Mouse (Mus musculus): ENCODE measurements around the gene Rtn4ip1.
"Not testable (repeated sequence)": the region's sequence is repeated elsewhere in the genome, so short reads cannot be mapped to it uniquely, and the experiment has no call there.

The Rtn4ip1 gene

GRCm38 (mm10) chr10:43928596-43928995 is 27.0 kb downstream of the Rtn4ip1 start:
- DNase-seq (ENCODE audit: low read depth, low spot score): peak; percentile 43

GRCm38 (mm10) chr10:43939136-43939662 is 37.6 kb downstream of the Rtn4ip1 start:
- DNase-seq (ENCODE audit: low read depth, low spot score): no peak

- DNase-seq (ENCODE audit: low read depth, low spot score): no peak
Observed at GRCm38 (mm10) chr10:43943736-43944135, 42.1 kb downstream of the Rtn4ip1 start.

GRCm38 (mm10) chr10:43945435-43945834 is 43.8 kb downstream of the Rtn4ip1 start:
- no peak for DNase-seq (ENCODE audit: low read depth, low spot score)

GRCm38 (mm10) chr10:43953942-43954341 is 52.3 kb downstream of the Rtn4ip1 start:
- peak; percentile 81 for DNase-seq (ENCODE audit: low read depth, low spot score)

- DNase-seq (ENCODE audit: low read depth, low spot score): peak; percentile 19
Observed at GRCm38 (mm10) chr10:43964943-43965342, 63.3 kb downstream of the Rtn4ip1 start.

GRCm38 (mm10) chr10:43973244-43973643 is 71.6 kb downstream of the Rtn4ip1 start:
- no peak for DNase-seq (ENCODE audit: low read depth, low spot score)

- DNase-seq (ENCODE audit: low read depth, low spot score): no peak
Observed at GRCm38 (mm10) chr10:43977353-43977752, 75.7 kb downstream of the Rtn4ip1 start.

- no peak for DNase-seq (ENCODE audit: low read depth, low spot score)
Observed at GRCm38 (mm10) chr10:43980080-43980479, 78.5 kb downstream of the Rtn4ip1 start.

GRCm38 (mm10) chr10:43980742-43981141 is 79.1 kb downstream of the Rtn4ip1 start:
- not testable (repeated sequence) for DNase-seq (ENCODE audit: low read depth, low spot score)

- no peak for DNase-seq (ENCODE audit: low read depth, low spot score)
Observed at GRCm38 (mm10) chr10:43982470-43982869, 80.9 kb downstream of the Rtn4ip1 start.

GRCm38 (mm10) chr10:43983241-43983640 is 81.6 kb downstream of the Rtn4ip1 start:
- DNase-seq (ENCODE audit: low read depth, low spot score): no peak

- no peak for DNase-seq (ENCODE audit: low read depth, low spot score)
Observed at GRCm38 (mm10) chr10:43983866-43984265, 82.3 kb downstream of the Rtn4ip1 start.

- DNase-seq (ENCODE audit: low read depth, low spot score): no peak
Observed at GRCm38 (mm10) chr10:43991268-43991667, 89.7 kb downstream of the Rtn4ip1 start.

GRCm38 (mm10) chr10:43992506-43992905 is 90.9 kb downstream of the Rtn4ip1 start:
- DNase-seq (ENCODE audit: low read depth, low spot score): no peak

- peak; percentile 7 for DNase-seq (ENCODE audit: low read depth, low spot score)
Observed at GRCm38 (mm10) chr10:43993198-43993597, 91.6 kb downstream of the Rtn4ip1 start.

GRCm38 (mm10) chr10:43995858-43996650 is 94.4 kb downstream of the Rtn4ip1 start:
- no peak for DNase-seq (ENCODE audit: low read depth, low spot score)

GRCm38 (mm10) chr10:43997276-43997675 is 95.7 kb downstream of the Rtn4ip1 start:
- no peak for DNase-seq (ENCODE audit: low read depth, low spot score)

- no peak for DNase-seq (ENCODE audit: low read depth, low spot score)
Observed at GRCm38 (mm10) chr10:43998023-43998422, 96.4 kb downstream of the Rtn4ip1 start.

- peak; percentile 65 for DNase-seq (ENCODE audit: low read depth, low spot score)
Observed at GRCm38 (mm10) chr10:43998503-43999082, 97.0 kb downstream of the Rtn4ip1 start.

GRCm38 (mm10) chr10:44000156-44000865 is 98.7 kb downstream of the Rtn4ip1 start:
- DNase-seq (ENCODE audit: low read depth, low spot score): no peak

All from brain, adult 2 months (tissue).